In the genomic region with DNA sequence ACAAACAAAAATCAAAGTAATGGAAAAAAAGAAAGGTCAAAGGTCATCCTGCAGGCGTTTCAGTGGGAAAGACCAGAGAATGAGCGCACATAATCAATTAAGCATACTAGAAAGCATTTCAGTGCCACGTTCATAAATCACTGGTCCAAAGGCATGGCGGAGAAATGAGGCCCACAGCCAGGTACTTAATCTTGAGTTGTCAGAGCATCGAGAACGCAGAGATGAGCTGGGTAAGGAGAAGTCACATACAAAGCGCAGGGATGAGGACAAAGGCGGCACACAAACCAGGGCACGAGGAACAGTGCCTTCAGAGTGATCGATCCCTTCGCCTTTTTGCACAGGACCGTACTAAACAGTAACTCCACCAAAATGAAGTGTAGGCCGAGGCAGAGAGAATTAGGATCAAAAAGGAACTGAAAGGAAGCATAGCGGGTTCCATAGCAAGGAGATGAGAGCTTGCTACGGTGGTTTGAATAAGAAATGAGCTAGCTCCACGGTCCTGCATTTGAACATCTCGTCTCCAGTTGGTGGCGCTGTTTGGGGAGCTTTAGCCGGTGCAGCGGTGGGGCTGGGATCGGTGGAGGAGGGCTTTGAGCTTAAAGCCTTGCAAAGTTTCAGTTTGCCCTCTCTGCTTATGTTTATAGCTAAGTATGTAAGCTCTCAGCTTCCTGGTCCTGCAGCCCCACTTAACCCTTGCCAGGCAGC, we compare ENCODE assay signal across 8 mouse cellular contexts. TPM values are rescaled to one million over a fixed set of nuclear protein-coding genes. Genes with fewer than 3 reads are reported as not detected.
DNase-seq lines count a peak whose midpoint lies in the region; ATAC-seq and TF ChIP-seq lines count a peak whose summit lies in the region.

No protein-coding gene starts in this region.

- no peaks in the 10 kb centered on the region for H3K36me3 ChIP-seq in intestine, postnatal 0 days (ENCODE audit: control insufficient read depth, insufficient read depth)
- H3K36me3 ChIP-seq in limb, embryonic 12.5 days, result no peaks in the 10 kb centered on the region
- no peaks in the 10 kb centered on the region for H3K36me3 ChIP-seq in midbrain, embryonic 14.5 days (ENCODE audit: control insufficient read depth, insufficient read depth, low read length)

- no peak overlapping the region for H3K9ac ChIP-seq in intestine, postnatal 0 days (ENCODE audit: low read depth, low read length)
- peak overlapping the region; percentile 55; the same call in 1 of the 2 replicates for H3K9ac ChIP-seq in limb, embryonic 12.5 days (replicated peaks)
- H3K9ac ChIP-seq in midbrain, embryonic 14.5 days (replicated peaks; ENCODE audit: low read length), result peak overlapping the region; percentile 36; the same call in 1 of the 2 replicates

- H3K4me2 ChIP-seq in intestine, postnatal 0 days (replicated peaks; ENCODE audit: low read depth), result peak overlapping the region; percentile 60
- peak overlapping the region; percentile 49 for H3K4me2 ChIP-seq in limb, embryonic 12.5 days
- peak overlapping the region; percentile 53 for H3K4me2 ChIP-seq in midbrain, embryonic 14.5 days (ENCODE audit: low read length)

- ATAC-seq in intestine, postnatal 0 days, result peak; percentile 61; the same call in 1 of the 2 replicates
- ATAC-seq in limb, embryonic 12.5 days (ENCODE audit: insufficient number of reproducible peaks, insufficient read depth, low FRiP score, low TSS enrichment, low read depth), result peak; percentile 52; the same call in 1 of the 2 replicates
- peak; percentile 15; the same call in 1 of the 2 replicates for ATAC-seq in midbrain, embryonic 14.5 days (ENCODE audit: low FRiP score, low TSS enrichment)

- H3K4me3 ChIP-seq in intestine, postnatal 0 days (ENCODE audit: low read depth, low read length), result peak overlapping the region; percentile 23; the same call in 1 of the 2 replicates
- H3K4me3 ChIP-seq in limb, embryonic 12.5 days (replicated peaks), result no peak overlapping the region; the same call in 1 of the 2 replicates
- H3K4me3 ChIP-seq in midbrain, embryonic 14.5 days (replicated peaks; ENCODE audit: low read depth, low read length), result peak overlapping the region; percentile 7; the same call in 1 of the 2 replicates

- no peak overlapping the region for H3K27ac ChIP-seq in intestine, postnatal 0 days (ENCODE audit: low read depth, low read length)
- H3K27ac ChIP-seq in limb, embryonic 12.5 days, result peak overlapping the region; percentile 86
- peak overlapping the region; percentile 53; the same call in 1 of the 2 replicates for H3K27ac ChIP-seq in midbrain, embryonic 14.5 days (replicated peaks; ENCODE audit: low read depth, low read length)

- 17% methylated on average over 21 of the region's 21 CpGs for WGBS in intestine, postnatal 0 days
- WGBS in limb, embryonic 12.5 days, result 6% methylated on average over 21 of the region's 21 CpGs
- 4% methylated on average over 21 of the region's 21 CpGs for WGBS in midbrain, embryonic 14.5 days

- peak; percentile 88 for TF ChIP-seq CTCF in intestine, postnatal 0 days (IDR thresholded peaks at IDR 0.05; ENCODE audit: low read depth)

- H3K9me3 ChIP-seq in intestine, postnatal 0 days (ENCODE audit: control insufficient read depth), result no peaks in the 10 kb centered on the region
- 0 out of 2 replicates have a peak, but pooled peaks cover 4% of the 10 kb centered on the region for H3K9me3 ChIP-seq in limb, embryonic 12.5 days
- H3K9me3 ChIP-seq in midbrain, embryonic 14.5 days (ENCODE audit: control insufficient read depth, low read length), result no peaks in the 10 kb centered on the region

- no peaks in the 10 kb centered on the region for H3K27me3 ChIP-seq in intestine, postnatal 0 days (replicated peaks; ENCODE audit: control insufficient read depth, insufficient read depth, low read length)
- H3K27me3 ChIP-seq in limb, embryonic 12.5 days, result no peaks in the 10 kb centered on the region
- no peaks in the 10 kb centered on the region for H3K27me3 ChIP-seq in midbrain, embryonic 14.5 days (ENCODE audit: control insufficient read depth, insufficient read depth, low read length)

- no peaks in the 10 kb centered on the region; the same call in 1 of the 2 replicates for H3K4me1 ChIP-seq in intestine, postnatal 0 days (replicated peaks; ENCODE audit: control insufficient read depth, insufficient read depth, low read length)
- peaks cover 61% of the 10 kb centered on the region for H3K4me1 ChIP-seq in limb, embryonic 12.5 days (replicated peaks)
- peaks cover 23% of the 10 kb centered on the region for H3K4me1 ChIP-seq in midbrain, embryonic 14.5 days (ENCODE audit: control insufficient read depth, insufficient read depth, low read length)

- DNase-seq in heart, adult 18-20 months, result peak; percentile 57 to 84
- no peak for DNase-seq in heart, adult 11 months
- peak; percentile 94 for DNase-seq in embryo, embryonic 11 days
- peak; percentile 75 to 88 for DNase-seq in gastrocnemius, postnatal 4 days (ENCODE audit: low spot score in 2 of 2)
- DNase-seq in midbrain, embryonic 14.5 days, result peak; percentile 90
- DNase-seq in spleen, adult 12 weeks (ENCODE audit: low spot score), result peak; percentile 57

RNA-seq across cellular contexts. Expression of a gene that starts 33.3 kb away (rescaled TPM):
- 10 to 100 TPM; 59.9 to 61.3 TPM for total RNA-seq in heart, adult 18-20 months (2021)
- total RNA-seq in gastrocnemius, postnatal 4 days (2021), result 10 to 100 TPM; 33.5 to 33.9 TPM
- polyA plus RNA-seq in intestine, postnatal 0 days (2015; fragmentation: Nextera tagmentation; extraction: Ambion mirVana), result 35.4 and 36.9 TPM in 2 replicates
- 24.3 and 25.6 TPM in 2 replicates for polyA plus RNA-seq in limb, embryonic 12.5 days (2016; fragmentation: Nextera tagmentation; extraction: Ambion mirVana)
- 28.2 and 34.3 TPM in 2 replicates for polyA plus RNA-seq in midbrain, embryonic 14.5 days (2014; fragmentation: Nextera tagmentation; extraction: Ambion mirVana)
